Mouse (Mus musculus): ENCODE results near the gene Mapk8ip3. TPM values are rescaled to one million over a fixed set of nuclear protein-coding genes. Genes with fewer than 3 reads are reported as not detected.

Mapk8ip3 gene
- total and polyA plus RNA-seq, 2 experiments from 2014 or later = 13.1 to 57.8 TPM

DNA sequence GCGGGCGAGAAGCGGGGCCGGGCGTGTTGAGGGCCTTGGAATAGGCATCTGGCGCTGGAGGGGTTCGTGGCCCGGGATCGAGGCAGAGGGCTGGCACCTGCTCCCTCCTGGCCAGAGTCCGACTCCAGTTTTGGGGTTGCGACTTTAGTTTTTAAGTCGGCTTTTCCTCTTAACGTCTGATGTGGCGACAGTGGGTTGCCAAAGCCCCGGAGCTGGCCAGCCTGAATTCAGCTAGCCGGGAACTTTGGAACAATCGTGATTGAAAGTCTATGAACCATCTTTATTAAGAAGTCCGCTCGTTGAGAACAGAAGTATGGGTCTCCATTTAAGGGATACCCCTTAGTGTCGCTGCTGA lies 86.0 kb downstream of the Mapk8ip3 start:
- Histone ChIP-seq H3K36me3 (replicated peaks; ENCODE audit: control insufficient read depth, insufficient read depth, low read length) (peaks cover 24% of the 10 kb centered on the region), H3K27ac (ENCODE audit: low read depth) (peak overlapping the region; percentile 93), H3K4me2 (ENCODE audit: low read depth, low read length) (peak overlapping the region; percentile 89), H3K9me3 (replicated peaks; ENCODE audit: control insufficient read depth, low read length) (no peaks in the 10 kb centered on the region), H3K27me3 (ENCODE audit: control insufficient read depth, insufficient read depth, low read length) (no peaks in the 10 kb centered on the region), H3K9ac (replicated peaks; ENCODE audit: low read depth, low read length) (peak overlapping the region; percentile 58), H3K4me1 (ENCODE audit: control insufficient read depth, insufficient read depth) (peaks cover 15% of the 10 kb centered on the region), H3K4me3 (ENCODE audit: low read depth, low read length) (peak overlapping the region; percentile 65)
- ATAC-seq (ENCODE audit: insufficient read depth, low read depth) (no peak), DNase-seq (ENCODE audit: low spot score) (no peak)
- no peak for TF ChIP-seq CTCF (IDR thresholded peaks at IDR 0.05; ENCODE audit: low read depth)
- no peak for TF ChIP-seq EP300 (IDR thresholded peaks at IDR 0.05; ENCODE audit: low read depth)
- WGBS = 1% methylated on average over 20 of the region's 20 CpGs

DNA sequence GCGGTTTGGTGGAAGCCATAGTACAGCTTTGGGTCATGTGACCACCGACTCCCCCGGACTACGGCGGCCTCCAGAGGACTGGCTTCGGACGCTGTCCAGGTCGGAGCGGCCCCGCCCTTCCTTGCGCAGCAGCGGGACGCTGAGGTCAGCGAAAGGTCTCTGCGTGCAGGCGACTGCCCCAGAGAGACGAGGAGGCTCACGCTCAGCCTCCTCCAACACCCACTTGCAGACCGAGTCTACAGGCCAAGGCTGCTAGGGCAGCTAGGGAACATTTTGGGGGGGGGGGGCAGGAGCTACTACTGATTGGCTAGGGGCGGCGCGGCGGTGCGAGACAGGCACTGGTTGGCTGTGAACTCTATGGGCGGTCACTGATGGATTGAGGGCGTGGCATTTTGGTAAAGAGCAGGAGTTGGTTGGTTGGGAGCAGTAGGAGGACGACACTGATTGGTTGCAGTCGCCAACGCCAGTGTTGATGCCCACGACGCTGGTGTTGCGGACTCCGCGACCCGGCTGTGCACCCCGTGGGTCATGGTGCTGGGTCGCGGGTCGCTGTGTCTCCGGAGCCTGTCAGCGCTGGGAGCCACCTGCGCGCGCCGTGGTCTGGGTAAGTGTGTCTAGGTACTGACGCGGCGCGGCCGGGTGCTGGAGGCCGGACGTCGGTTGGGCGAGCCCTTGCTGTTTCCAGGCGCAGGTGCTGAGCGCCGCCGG lies 86.6 kb downstream of the Mapk8ip3 start, which contains the start of gene Fahd1:
TSS of gene Fahd1 (minus strand) at position 300 of the 708 bp plus-strand sequence.
- Histone ChIP-seq H3K9ac (replicated peaks; ENCODE audit: low read depth, low read length) (peak within 1 kb of the TSS; percentile 72), H3K36me3 (replicated peaks; ENCODE audit: control insufficient read depth, insufficient read depth, low read length) (peaks cover 24% of the 10 kb centered on the region), H3K27ac (ENCODE audit: low read depth) (peak within 1 kb of the TSS; percentile 93), H3K9me3 (replicated peaks; ENCODE audit: control insufficient read depth, low read length) (no peaks in the 10 kb centered on the region), H3K4me3 (ENCODE audit: low read depth, low read length) (peak within 1 kb of the TSS; percentile 65), H3K4me2 (ENCODE audit: low read depth, low read length) (peak within 1 kb of the TSS; percentile 89), H3K4me1 (ENCODE audit: control insufficient read depth, insufficient read depth) (peaks cover 17% of the 10 kb centered on the region), H3K27me3 (ENCODE audit: control insufficient read depth, insufficient read depth, low read length) (no peaks in the 10 kb centered on the region)
- peak; percentile 99 for DNase-seq (ENCODE audit: low spot score)
- WGBS = under 1% methylated on average over 58 of the region's 58 CpGs
- ATAC-seq (ENCODE audit: insufficient read depth, low read depth) = peak; percentile 96
- TF ChIP-seq EP300 (IDR thresholded peaks at IDR 0.05; ENCODE audit: low read depth) = peak; percentile 76
- TF ChIP-seq CTCF (IDR thresholded peaks at IDR 0.05; ENCODE audit: low read depth) = no peak

DNA sequence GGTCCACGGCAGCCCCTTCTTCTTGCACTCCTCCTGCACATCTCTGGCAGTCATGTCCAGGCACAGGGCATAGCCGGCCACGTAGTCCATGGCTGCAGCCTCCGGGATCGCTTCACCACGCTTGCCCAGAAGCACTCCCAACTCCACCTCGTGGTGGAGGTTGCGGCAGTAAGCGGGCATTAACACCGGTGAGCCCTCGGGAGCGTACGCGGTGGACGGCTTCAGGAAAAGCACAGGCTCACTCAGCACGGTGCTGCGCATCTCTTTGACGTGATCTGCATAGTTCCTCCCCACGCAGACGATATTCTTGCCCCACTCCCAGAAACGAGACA lies 87.1 kb downstream of the Mapk8ip3 start:
- peaks cover 19% of the 10 kb centered on the region for H3K36me3 ChIP-seq (replicated peaks; ENCODE audit: control insufficient read depth, insufficient read depth, low read length)
- no peak; the same call in 1 of the 2 replicates for TF ChIP-seq EP300 (IDR thresholded peaks at IDR 0.05; ENCODE audit: low read depth)
- peak; percentile 45 for TF ChIP-seq CTCF (IDR thresholded peaks at IDR 0.05; ENCODE audit: low read depth)
- no peaks in the 10 kb centered on the region for H3K9me3 ChIP-seq (replicated peaks; ENCODE audit: control insufficient read depth, low read length)

DNA sequence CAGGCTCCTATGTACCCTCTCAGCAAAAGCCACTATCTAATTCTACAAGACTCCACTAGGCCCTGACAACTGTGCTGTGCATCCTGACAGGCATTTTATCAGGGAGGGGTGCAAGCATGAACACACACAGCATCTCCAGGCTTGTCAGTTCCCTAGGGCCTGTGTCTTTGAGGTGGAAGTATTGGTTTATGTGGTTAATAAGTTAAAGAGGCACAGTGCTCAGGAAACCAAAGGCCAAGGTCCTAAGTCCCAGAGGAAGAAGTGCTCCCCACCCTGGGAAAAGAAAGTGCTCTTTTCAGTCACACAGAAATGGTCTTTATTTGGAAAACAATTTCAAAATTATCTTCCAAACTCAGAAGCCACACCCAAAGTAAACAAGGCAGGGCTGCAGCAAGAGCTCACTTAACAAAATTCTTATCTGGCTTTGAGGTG lies 88.2 kb downstream of the Mapk8ip3 start:
- DNase-seq (ENCODE audit: low spot score) = no peak

More for the DNA sequence above, 87.1 kb downstream of the Mapk8ip3 start:
- peak; percentile 33 for DNase-seq (ENCODE audit: low spot score)
- peak overlapping the region; percentile 65 for H3K4me3 ChIP-seq (ENCODE audit: low read depth, low read length)
- peaks cover 22% of the 10 kb centered on the region for H3K4me1 ChIP-seq (ENCODE audit: control insufficient read depth, insufficient read depth)
- 1% methylated on average over 21 of the region's 21 CpGs for whole genome bisulfite sequencing
- peak overlapping the region; percentile 93 for H3K27ac ChIP-seq (ENCODE audit: low read depth)
- ATAC-seq (ENCODE audit: insufficient read depth, low read depth) = peak; percentile 47
- peak overlapping the region; percentile 72 for H3K9ac ChIP-seq (replicated peaks; ENCODE audit: low read depth, low read length)
- H3K4me2 ChIP-seq (ENCODE audit: low read depth, low read length) = peak overlapping the region; percentile 89
- no peaks in the 10 kb centered on the region for H3K27me3 ChIP-seq (ENCODE audit: control insufficient read depth, insufficient read depth, low read length)

DNA sequence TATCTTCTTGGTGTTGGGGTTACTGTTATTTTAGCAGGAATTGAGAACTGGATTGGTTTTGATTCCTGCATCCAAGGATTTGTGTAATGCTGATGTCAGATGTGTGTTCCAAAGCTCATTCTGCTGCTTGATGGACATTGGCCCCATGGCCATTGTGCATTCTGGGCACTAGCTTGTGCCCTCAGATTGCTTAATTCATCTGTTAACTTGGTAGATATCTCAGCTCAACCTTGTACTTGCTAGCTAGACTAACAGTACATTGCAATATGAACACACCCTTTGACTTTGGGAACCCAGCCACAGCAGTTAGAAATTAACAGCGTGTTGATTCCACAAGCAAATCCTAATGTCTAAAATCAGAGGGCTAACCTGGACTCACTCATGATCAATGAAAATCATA lies 89.4 kb downstream of the Mapk8ip3 start:
- no peak for ATAC-seq (ENCODE audit: insufficient read depth, low read depth)
- no peak overlapping the region for H3K4me3 ChIP-seq (ENCODE audit: low read depth, low read length)
- no peak overlapping the region for H3K4me2 ChIP-seq (ENCODE audit: low read depth, low read length)

More for the DNA sequence above, 88.2 kb downstream of the Mapk8ip3 start:
- H3K4me1 ChIP-seq (ENCODE audit: control insufficient read depth, insufficient read depth) = peaks cover 27% of the 10 kb centered on the region
- peaks cover 10% of the 10 kb centered on the region for H3K36me3 ChIP-seq (replicated peaks; ENCODE audit: control insufficient read depth, insufficient read depth, low read length)
- no peak for TF ChIP-seq CTCF (IDR thresholded peaks at IDR 0.05; ENCODE audit: low read depth)
- TF ChIP-seq EP300 (IDR thresholded peaks at IDR 0.05; ENCODE audit: low read depth) = no peak
- no peaks in the 10 kb centered on the region for H3K27me3 ChIP-seq (ENCODE audit: control insufficient read depth, insufficient read depth, low read length)
- H3K4me3 ChIP-seq (ENCODE audit: low read depth, low read length) = peak overlapping the region; percentile 65
- no peaks in the 10 kb centered on the region for H3K9me3 ChIP-seq (replicated peaks; ENCODE audit: control insufficient read depth, low read length)
- no peak for ATAC-seq (ENCODE audit: insufficient read depth, low read depth)
- peak overlapping the region; percentile 12 for H3K9ac ChIP-seq (replicated peaks; ENCODE audit: low read depth, low read length)
- H3K27ac ChIP-seq (ENCODE audit: low read depth) = peak overlapping the region; percentile 93
- H3K4me2 ChIP-seq (ENCODE audit: low read depth, low read length) = peak overlapping the region; percentile 89

More for the DNA sequence above, 89.4 kb downstream of the Mapk8ip3 start:
- Histone ChIP-seq H3K36me3 (replicated peaks; ENCODE audit: control insufficient read depth, insufficient read depth, low read length) (no peaks in the 10 kb centered on the region), H3K9ac (replicated peaks; ENCODE audit: low read depth, low read length) (no peak overlapping the region), H3K27ac (ENCODE audit: low read depth) (no peak overlapping the region), H3K27me3 (ENCODE audit: control insufficient read depth, insufficient read depth, low read length) (no peaks in the 10 kb centered on the region), H3K4me1 (ENCODE audit: control insufficient read depth, insufficient read depth) (peaks cover 27% of the 10 kb centered on the region), H3K9me3 (replicated peaks; ENCODE audit: control insufficient read depth, low read length) (no peaks in the 10 kb centered on the region)
- no peak for DNase-seq (ENCODE audit: low spot score)
- WGBS = 95% methylated on average over 1 of the region's 1 CpGs
- no peak for TF ChIP-seq CTCF (IDR thresholded peaks at IDR 0.05; ENCODE audit: low read depth)
- no peak for TF ChIP-seq EP300 (IDR thresholded peaks at IDR 0.05; ENCODE audit: low read depth)

All from heart, postnatal 0 days (tissue).